Mouse (Mus musculus): ENCODE measurements around the gene Ppard. TPM values are rescaled to one million over a fixed set of nuclear protein-coding genes. Genes with fewer than 3 reads are reported as not detected.

The Ppard gene
- polyA plus RNA-seq, 1 experiment from 2014 or later, result 3.6 TPM

DNA sequence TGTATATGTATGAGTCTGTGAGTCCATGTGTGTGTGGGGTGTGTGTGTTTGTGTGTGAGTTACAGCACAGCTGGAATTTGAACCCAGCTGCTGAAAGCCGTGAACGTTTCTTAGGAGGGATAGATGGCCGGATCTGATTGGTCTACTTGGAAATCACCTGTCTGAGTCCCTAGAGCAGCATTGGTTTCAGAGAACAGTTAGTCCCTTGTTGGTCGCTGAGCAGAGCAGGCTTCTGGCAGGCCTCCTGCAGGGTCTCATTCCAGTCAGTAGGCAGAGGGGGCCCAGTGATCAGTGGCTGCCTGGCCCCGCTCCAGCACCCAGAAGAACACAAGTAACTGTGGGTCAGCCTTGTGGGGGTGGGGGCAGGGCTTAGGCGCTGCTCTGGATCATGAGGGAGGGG is 12.2 kb downstream of the Ppard start:
- Histone ChIP-seq H3K4me3 (no peak overlapping the region), H3K4me2 (no peak overlapping the region), H3K27ac (peak overlapping the region; percentile 77), H3K36me3 (peaks cover 32% of the 10 kb centered on the region), H3K9ac (no peak overlapping the region), H3K27me3 (no peaks in the 10 kb centered on the region), H3K9me3 (no peaks in the 10 kb centered on the region), H3K4me1 (peaks cover 55% of the 10 kb centered on the region)
- ATAC-seq (ENCODE audit: insufficient number of reproducible peaks, low FRiP score, low TSS enrichment, low read depth), result peak; percentile 31; the same call in 1 of the 2 replicates
- 27% methylated on average over 6 of the region's 6 CpGs for WGBS

DNA sequence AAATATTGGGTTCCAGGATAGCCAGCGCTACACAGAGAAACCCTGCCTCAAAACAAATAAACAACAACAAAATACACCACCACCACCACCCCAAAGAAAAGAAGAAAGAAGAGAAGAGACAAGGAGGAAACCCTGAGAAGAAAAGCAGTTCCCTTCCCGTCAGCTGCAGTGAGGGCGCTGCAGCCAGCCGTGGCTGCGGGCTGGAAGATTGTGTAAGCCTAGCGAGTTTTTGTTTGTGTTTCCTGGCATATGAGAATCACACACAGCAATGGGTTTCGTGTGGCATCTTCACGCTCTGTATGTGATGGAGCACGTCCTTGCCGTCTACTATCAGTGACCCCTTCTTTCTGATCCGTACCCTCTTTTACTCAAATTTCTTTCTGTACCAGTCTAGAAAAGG is 14.1 kb downstream of the Ppard start:
- no peaks in the 10 kb centered on the region for H3K27me3 ChIP-seq
- H3K4me2 ChIP-seq, result no peak overlapping the region
- H3K9me3 ChIP-seq, result no peaks in the 10 kb centered on the region
- peaks cover 19% of the 10 kb centered on the region for H3K36me3 ChIP-seq
- WGBS, result 71% methylated on average over 11 of the region's 11 CpGs
- peaks cover 59% of the 10 kb centered on the region for H3K4me1 ChIP-seq
- H3K27ac ChIP-seq, result peak overlapping the region; percentile 60; the same call in 1 of the 2 replicates
- ATAC-seq (ENCODE audit: insufficient number of reproducible peaks, low FRiP score, low TSS enrichment, low read depth), result no peak
- H3K9ac ChIP-seq, result no peak overlapping the region
- no peak overlapping the region for H3K4me3 ChIP-seq

DNA sequence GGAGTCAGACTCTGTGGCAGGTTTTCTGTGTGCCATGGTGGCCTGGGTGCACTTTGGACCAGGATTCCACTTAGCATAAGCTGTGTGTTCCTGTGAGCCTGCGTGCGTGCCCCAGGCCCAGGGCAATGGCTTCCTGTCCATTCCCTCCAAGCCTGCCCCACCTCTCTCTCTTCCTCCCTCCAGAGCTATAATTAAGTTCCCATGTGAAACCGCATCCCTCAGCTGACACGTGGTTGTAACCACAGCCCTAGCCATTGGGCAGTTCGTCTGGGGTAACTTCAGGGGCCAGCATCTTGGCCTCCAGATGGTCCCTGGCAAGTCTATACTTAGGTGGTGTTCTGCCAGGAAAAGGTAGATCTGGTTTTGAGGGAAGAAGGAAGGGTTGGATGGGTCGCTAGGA is 15.1 kb downstream of the Ppard start:
- Histone ChIP-seq H3K4me1 (peaks cover 61% of the 10 kb centered on the region), H3K27me3 (no peaks in the 10 kb centered on the region), H3K27ac (peak overlapping the region; percentile 60; the same call in 1 of the 2 replicates), H3K9me3 (no peaks in the 10 kb centered on the region), H3K9ac (no peak overlapping the region), H3K36me3 (peaks cover 13% of the 10 kb centered on the region), H3K4me2 (no peak overlapping the region), H3K4me3 (no peak overlapping the region)
- ATAC-seq (ENCODE audit: insufficient number of reproducible peaks, low FRiP score, low TSS enrichment, low read depth), result no peak
- WGBS, result 25% methylated on average over 6 of the region's 6 CpGs

DNA sequence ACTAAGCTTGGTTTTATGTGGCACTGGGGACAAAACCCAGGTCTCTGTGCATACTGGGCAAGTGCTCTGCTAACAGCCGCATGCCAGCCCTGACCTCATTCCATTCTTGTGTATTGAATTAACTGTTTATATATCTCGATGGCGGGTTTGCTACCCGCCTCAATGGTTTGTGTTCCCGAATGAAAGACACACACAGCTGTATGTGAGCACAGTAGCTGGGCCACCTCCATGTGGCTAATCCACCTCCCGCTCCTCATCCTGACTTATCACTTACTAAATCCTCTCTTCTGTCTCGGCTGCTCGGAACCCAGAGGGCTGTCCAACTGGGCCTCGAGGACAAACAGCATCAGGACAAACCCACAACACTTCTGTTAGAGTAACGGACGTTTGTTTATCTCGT is 16.6 kb downstream of the Ppard start:
- Histone ChIP-seq H3K9ac (no peak overlapping the region), H3K4me3 (no peak overlapping the region), H3K36me3 (peaks cover 9% of the 10 kb centered on the region; the same call in 1 of the 2 replicates), H3K27ac (no peak overlapping the region), H3K27me3 (no peaks in the 10 kb centered on the region), H3K4me2 (no peak overlapping the region), H3K9me3 (no peaks in the 10 kb centered on the region), H3K4me1 (peaks cover 65% of the 10 kb centered on the region)
- 65% methylated on average over 12 of the region's 12 CpGs for WGBS
- ATAC-seq (ENCODE audit: insufficient number of reproducible peaks, low FRiP score, low TSS enrichment, low read depth), result no peak

DNA sequence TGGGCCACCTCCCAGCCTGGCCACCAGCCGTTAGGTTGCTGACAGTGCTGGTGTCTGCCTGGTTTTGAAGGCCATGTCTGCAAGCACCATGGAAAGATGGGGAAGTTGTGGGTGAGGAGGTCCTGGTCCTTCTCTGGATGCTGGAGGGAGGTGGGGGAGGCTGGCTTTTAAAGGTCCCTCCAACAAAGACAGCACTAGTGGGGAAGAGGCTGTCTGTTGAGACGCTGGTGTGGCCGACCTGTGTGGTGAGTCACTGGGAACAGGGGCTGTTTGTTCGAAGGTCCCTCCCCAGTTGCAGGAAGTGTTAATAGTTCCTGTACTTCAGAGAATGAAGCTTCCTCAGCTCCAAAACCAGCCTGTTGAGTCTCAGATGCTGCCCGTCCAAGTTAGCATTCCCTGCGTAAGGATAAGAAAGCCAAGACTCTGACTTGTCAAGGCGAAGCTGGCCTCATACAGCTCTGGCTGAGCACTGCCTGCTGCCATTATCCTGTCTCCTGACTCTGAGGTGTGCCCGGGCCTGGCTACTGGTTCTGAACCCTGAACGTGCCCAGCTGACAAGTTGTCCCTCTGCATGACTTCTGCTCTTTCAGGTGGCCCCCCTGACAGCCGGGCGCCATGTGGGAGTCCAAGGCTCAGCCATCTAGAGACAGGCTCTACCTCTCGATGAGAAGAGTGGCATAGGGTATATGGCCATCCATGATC is 19.2 kb downstream of the Ppard start:
- Histone ChIP-seq H3K4me2 (no peak overlapping the region), H3K9me3 (no peaks in the 10 kb centered on the region), H3K27ac (0 out of 2 replicates have a peak overlapping the region, but pooled peaks have one; percentile 43), H3K4me1 (peaks cover 65% of the 10 kb centered on the region), H3K9ac (no peak overlapping the region), H3K36me3 (peaks cover 9% of the 10 kb centered on the region; the same call in 1 of the 2 replicates), H3K27me3 (no peaks in the 10 kb centered on the region), H3K4me3 (no peak overlapping the region)
- ATAC-seq (ENCODE audit: insufficient number of reproducible peaks, low FRiP score, low TSS enrichment, low read depth), result no peak
- WGBS, result 82% methylated on average over 12 of the region's 12 CpGs

DNA sequence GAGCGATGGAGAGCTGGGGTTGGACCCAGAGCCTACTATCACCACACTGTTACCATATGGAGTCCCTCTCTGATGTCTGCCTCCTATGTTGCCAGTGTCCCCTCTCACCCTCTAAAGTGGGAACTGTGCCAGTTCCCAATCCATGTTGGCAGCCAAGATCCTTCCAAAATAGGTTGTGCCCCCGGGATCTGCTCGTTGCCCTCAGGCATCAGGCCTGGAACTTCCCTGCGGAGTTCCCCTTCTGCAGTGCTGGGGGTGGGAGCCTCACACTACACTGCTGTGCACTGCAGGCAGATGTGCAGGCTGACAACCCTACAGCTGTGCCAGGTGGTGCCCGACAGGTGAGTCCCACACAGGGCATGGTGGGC is 19.8 kb downstream of the Ppard start:
- 56% methylated on average over 5 of the region's 5 CpGs for WGBS
- H3K36me3 ChIP-seq, result peaks cover 9% of the 10 kb centered on the region; the same call in 1 of the 2 replicates
- H3K4me1 ChIP-seq, result peaks cover 65% of the 10 kb centered on the region
- no peak overlapping the region for H3K9ac ChIP-seq
- no peak overlapping the region for H3K4me3 ChIP-seq
- H3K4me2 ChIP-seq, result no peak overlapping the region
- 0 out of 2 replicates have a peak overlapping the region, but pooled peaks have one; percentile 11 for H3K27ac ChIP-seq
- H3K27me3 ChIP-seq, result no peaks in the 10 kb centered on the region
- H3K9me3 ChIP-seq, result no peaks in the 10 kb centered on the region
- no peak for ATAC-seq (ENCODE audit: insufficient number of reproducible peaks, low FRiP score, low TSS enrichment, low read depth)

DNA sequence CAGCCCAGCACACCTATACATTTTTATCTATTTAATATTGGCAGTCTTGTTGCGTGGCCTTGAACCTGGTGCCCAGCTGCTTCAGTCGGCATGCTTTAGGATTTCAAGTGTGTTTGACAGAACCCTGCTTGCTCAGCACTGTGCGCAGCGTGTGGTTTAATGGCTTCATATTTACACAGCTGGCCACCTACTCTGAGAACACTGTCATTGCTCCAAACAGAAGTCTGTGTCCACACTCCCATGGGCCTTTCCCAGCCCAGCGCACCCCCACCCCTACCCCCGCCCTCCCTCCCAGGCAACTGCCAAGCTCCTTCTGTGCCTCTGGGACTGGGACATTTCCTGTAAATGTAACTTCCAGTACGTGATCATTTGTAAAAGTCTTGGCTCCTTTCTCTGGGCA is 20.7 kb downstream of the Ppard start:
- H3K4me3 ChIP-seq, result no peak overlapping the region
- H3K9me3 ChIP-seq, result no peaks in the 10 kb centered on the region
- no peaks in the 10 kb centered on the region for H3K27me3 ChIP-seq
- H3K36me3 ChIP-seq, result peaks cover 9% of the 10 kb centered on the region; the same call in 1 of the 2 replicates
- peak; percentile 52; the same call in 1 of the 2 replicates for ATAC-seq (ENCODE audit: insufficient number of reproducible peaks, low FRiP score, low TSS enrichment, low read depth)
- H3K4me1 ChIP-seq, result peaks cover 63% of the 10 kb centered on the region
- no peak overlapping the region for H3K4me2 ChIP-seq
- 73% methylated on average over 7 of the region's 7 CpGs for WGBS
- H3K9ac ChIP-seq, result no peak overlapping the region
- no peak overlapping the region for H3K27ac ChIP-seq

DNA sequence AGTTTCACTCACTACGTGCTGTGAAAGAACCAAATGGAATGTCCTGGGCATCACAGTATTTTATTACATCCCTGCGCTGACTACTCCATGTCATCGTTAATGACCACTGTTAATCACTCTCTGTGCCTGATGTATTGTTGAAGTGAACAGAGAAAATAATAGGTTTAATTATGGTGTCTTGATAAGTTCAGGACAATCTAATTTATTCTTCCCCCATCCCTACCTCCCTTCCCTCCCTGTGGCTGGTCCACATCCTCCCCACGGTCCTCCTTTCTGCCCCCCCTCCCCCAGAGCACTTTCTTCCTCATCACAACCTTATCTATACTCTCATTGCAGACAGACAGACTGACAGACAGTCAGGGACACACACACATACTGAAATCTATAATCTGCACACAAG is 22.3 kb downstream of the Ppard start:
- no peak overlapping the region for H3K4me3 ChIP-seq
- H3K4me2 ChIP-seq, result no peak overlapping the region
- H3K4me1 ChIP-seq, result peaks cover 50% of the 10 kb centered on the region
- H3K9me3 ChIP-seq, result no peaks in the 10 kb centered on the region
- no peak overlapping the region for H3K27ac ChIP-seq
- no peak overlapping the region for H3K9ac ChIP-seq
- no peak for ATAC-seq (ENCODE audit: insufficient number of reproducible peaks, low FRiP score, low TSS enrichment, low read depth)
- H3K36me3 ChIP-seq, result peaks cover 15% of the 10 kb centered on the region
- H3K27me3 ChIP-seq, result no peaks in the 10 kb centered on the region
- WGBS, result 55% methylated on average over 4 of the region's 4 CpGs

DNA sequence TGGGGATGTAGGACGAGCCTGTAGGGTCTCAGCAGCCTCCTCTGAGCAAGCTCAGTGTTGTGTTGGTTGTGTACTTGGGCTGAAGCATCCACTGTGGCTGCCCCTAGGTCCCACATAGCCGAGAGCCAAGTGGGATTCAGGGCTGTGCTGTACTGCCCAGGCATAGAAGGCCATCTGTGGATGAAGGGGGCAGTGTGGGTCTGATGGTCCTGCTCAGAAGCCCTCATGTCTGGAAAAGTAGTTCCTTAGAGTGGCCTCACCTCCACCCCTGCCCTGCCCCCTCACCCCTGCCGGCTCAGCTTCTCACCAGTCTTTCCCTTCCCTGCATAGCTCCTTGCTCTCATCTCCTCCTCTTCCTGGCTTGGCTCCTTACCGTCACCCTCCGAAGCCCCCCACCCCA is 23.2 kb downstream of the Ppard start:
- H3K4me2 ChIP-seq, result no peak overlapping the region
- H3K27ac ChIP-seq, result peak overlapping the region; percentile 81; the same call in 1 of the 2 replicates
- peaks cover 50% of the 10 kb centered on the region for H3K4me1 ChIP-seq
- no peak overlapping the region for H3K4me3 ChIP-seq
- ATAC-seq (ENCODE audit: insufficient number of reproducible peaks, low FRiP score, low TSS enrichment, low read depth), result no peak
- H3K36me3 ChIP-seq, result peaks cover 13% of the 10 kb centered on the region
- WGBS, result 26% methylated on average over 5 of the region's 5 CpGs
- no peaks in the 10 kb centered on the region for H3K27me3 ChIP-seq
- no peak overlapping the region for H3K9ac ChIP-seq
- no peaks in the 10 kb centered on the region for H3K9me3 ChIP-seq

DNA sequence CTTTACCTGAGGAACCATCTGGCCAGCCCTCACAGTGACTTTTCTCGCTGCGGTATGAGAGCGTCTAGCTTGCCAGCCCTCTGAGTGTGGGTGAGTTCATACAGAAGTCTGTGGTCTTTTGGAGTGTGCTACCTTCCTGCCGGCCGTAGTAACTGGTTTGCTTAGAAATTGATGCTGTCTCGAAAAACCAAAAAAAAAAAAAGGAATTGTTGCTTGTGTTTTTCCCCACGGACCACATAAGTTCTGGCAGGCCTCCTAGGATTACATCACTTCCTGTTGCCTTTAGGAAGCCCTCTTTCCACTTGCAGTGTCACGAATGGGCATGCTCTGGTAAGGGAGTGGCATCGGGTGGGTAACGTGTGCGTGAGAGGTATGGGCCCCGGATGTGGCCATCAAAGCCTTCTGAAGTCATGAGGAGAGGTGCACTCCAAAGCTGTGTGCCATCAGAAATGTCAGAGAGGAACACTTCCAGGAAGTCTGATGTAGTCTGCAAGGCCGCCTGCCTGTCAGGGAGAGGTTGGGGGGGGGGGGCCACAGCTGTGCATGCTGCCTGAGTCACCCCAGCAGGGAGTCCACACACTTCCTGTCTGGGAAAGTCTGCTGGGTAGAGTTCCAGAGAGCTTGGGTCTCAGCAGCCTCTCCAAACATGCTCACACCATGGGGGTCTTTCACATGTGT is 24.3 kb downstream of the Ppard start:
- WGBS, result 23% methylated on average over 13 of the region's 13 CpGs
- H3K36me3 ChIP-seq, result peaks cover 9% of the 10 kb centered on the region
- ATAC-seq (ENCODE audit: insufficient number of reproducible peaks, low FRiP score, low TSS enrichment, low read depth), result peak; percentile 59; the same call in 1 of the 2 replicates
- peak overlapping the region; percentile 81 for H3K27ac ChIP-seq
- 0 out of 2 replicates have a peak overlapping the region, but pooled peaks have one; percentile 26 for H3K4me2 ChIP-seq
- H3K4me3 ChIP-seq, result no peak overlapping the region
- no peaks in the 10 kb centered on the region for H3K9me3 ChIP-seq
- peaks cover 46% of the 10 kb centered on the region for H3K4me1 ChIP-seq
- no peak overlapping the region for H3K9ac ChIP-seq
- H3K27me3 ChIP-seq, result no peaks in the 10 kb centered on the region

DNA sequence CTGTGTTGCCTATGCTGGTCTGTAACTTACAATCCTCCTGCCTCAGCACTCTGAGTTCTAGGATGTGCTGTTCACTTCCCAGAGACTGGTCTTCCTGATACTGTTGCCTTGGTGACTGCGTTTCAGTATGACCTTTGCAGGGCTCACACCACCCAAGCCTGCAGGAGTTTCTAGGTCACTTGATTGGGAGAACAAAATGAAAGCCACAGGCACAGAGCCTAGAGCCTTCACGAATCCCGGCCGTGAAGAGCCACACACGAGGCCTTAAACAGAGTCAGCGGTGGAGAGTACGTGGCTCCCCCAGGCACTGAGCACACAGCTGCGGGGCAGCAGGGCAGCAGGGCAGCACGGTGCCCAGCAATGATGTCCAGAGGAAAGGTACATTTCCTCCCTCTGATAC is 25.8 kb downstream of the Ppard start:
- peaks cover 6% of the 10 kb centered on the region; the same call in 1 of the 2 replicates for H3K36me3 ChIP-seq
- H3K9me3 ChIP-seq, result no peaks in the 10 kb centered on the region
- H3K27ac ChIP-seq, result no peak overlapping the region
- H3K4me2 ChIP-seq, result no peak overlapping the region
- no peak for ATAC-seq (ENCODE audit: insufficient number of reproducible peaks, low FRiP score, low TSS enrichment, low read depth)
- no peaks in the 10 kb centered on the region for H3K27me3 ChIP-seq
- no peak overlapping the region for H3K9ac ChIP-seq
- peaks cover 35% of the 10 kb centered on the region for H3K4me1 ChIP-seq
- no peak overlapping the region for H3K4me3 ChIP-seq
- 90% methylated on average over 9 of the region's 9 CpGs for WGBS

DNA sequence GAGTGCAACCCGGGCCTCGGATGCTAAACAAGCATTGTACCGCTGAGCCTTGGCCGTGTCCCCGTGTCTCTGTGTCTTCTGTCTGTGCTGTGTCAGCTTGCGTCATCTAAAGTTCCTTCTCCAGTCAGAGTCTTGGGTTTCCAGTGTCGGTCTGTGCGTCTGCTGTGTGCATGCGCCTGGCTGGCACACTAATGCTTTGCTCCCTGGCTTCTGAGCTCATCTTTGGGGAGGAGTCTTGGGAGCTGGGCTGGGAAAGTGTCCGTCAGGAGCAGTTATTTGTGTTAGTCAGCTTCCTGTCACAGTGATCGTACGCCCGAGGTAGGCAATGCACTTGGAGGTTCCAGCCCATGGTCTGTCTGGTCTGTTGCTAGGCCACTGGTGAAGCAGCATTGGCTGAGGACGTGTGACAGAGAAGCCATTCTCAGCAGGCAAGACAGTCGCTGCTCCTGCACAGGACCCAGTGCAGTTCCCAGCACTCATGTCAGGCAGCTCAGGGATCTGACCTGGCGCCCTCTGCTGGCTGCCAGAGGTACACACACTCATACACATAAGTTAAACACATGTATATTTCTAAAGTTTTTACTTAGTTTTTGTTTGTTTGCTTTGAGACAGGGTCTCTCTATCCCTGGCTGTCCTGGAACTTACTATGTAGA is 27.5 kb downstream of the Ppard start:
- Histone ChIP-seq H3K9me3 (no peaks in the 10 kb centered on the region), H3K27me3 (no peaks in the 10 kb centered on the region), H3K4me2 (no peak overlapping the region), H3K4me3 (no peak overlapping the region), H3K4me1 (peaks cover 46% of the 10 kb centered on the region), H3K27ac (no peak overlapping the region), H3K9ac (no peak overlapping the region), H3K36me3 (peaks cover 6% of the 10 kb centered on the region; the same call in 1 of the 2 replicates)
- ATAC-seq (ENCODE audit: insufficient number of reproducible peaks, low FRiP score, low TSS enrichment, low read depth), result no peak
- 82% methylated on average over 16 of the region's 16 CpGs for whole genome bisulfite sequencing

Measured in limb, embryonic 15.5 days (tissue).